Mouse (Mus musculus): ENCODE data around the gene Sumf1.

GRCm38 (mm10) chr6:108196665-108197064 is 11.3 kb upstream of the Sumf1 start:
- TF ChIP-seq CTCF (IDR thresholded peaks at IDR 0.05; ENCODE audit: insufficient read depth, low read length) (no peak), POLR2A (IDR thresholded peaks at IDR 0.05; ENCODE audit: borderline replicate concordance, extremely low read depth, low read depth, low read length) (no peak)
